Mouse (Mus musculus): ENCODE results near the gene Wnk2.

DNA sequence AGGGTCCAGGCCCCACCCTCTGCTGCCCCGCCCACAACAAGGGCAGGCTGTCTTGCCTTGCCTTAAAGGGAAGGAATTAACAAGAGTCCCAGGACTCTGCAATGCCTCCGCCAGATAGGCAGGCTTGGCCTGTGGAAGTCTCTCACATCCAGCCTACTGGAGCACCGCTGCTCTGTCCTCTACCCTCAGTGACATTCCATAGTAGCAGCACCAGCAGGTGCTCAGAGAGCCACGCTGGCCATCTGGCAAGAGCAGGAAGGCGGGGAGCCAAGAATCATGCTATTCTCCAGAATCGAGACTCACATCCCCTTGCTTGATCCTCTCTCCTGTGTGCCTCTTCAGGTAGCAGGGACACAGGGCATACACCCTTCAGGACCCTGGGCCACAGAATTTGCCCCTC is 3.4 kb downstream of the Wnk2 start:
- TF ChIP-seq EP300 (IDR thresholded peaks at IDR 0.05) (no peak), CTCF (IDR thresholded peaks at IDR 0.05) (no peak)

Measured in lung, postnatal 0 days (tissue).